Mouse (Mus musculus) megakaryocyte, adult 5-6 weeks (primary cell): Measurements from ENCODE around the gene Nectin2. TPM values are rescaled to one million over a fixed set of nuclear protein-coding genes. Genes with fewer than 3 reads are reported as not detected.

ENCODE experiments used
- ATAC-seq: 2 replicates; pipeline ENCODE4 v1.8.0; 2016; ENCODE audit warnings: mild to moderate bottlenecking, inconsistent platforms; ENCODE audit not compliant: poor library complexity, severe bottlenecking
- total RNA-seq, 2 experiments: library from RNA; stranded (forward) in 1 of 2; stranded (reverse) in 1 of 2; fragments of 153-499, 151-499 nt in 1 of 2; fragments of 221-1000, 200-1000 nt in 1 of 2; gene quantifications; 2 replicates each; pipeline versions ENCODE4 v1.2.3 to v1.2.4; 2015 to 2017

The Nectin2 gene
- total RNA-seq, 2 experiments from 2014 or later: 0.51 to 0.66 TPM

- ATAC-seq: no peak
These were observed 4.3 kb downstream of the Nectin2 start for GRCm38 (mm10) chr7:19745971-19746370.

- peak; percentile 52 for ATAC-seq
These were observed 5.5 kb downstream of the Nectin2 start for GRCm38 (mm10) chr7:19744590-19745385.

- no peak for ATAC-seq
These were observed 6.5 kb downstream of the Nectin2 start for GRCm38 (mm10) chr7:19743791-19744190.

GRCm38 (mm10) chr7:19742468-19742867 lies 7.8 kb downstream of the Nectin2 start:
- ATAC-seq: no peak

- no peak for ATAC-seq
These were observed 8.8 kb downstream of the Nectin2 start for GRCm38 (mm10) chr7:19741329-19742031.

GRCm38 (mm10) chr7:19740269-19740668 lies 10.0 kb downstream of the Nectin2 start:
- no peak for ATAC-seq

- ATAC-seq: no peak
These were observed 11.5 kb downstream of the Nectin2 start for GRCm38 (mm10) chr7:19738771-19739170.

- no peak for ATAC-seq
These were observed 13.8 kb downstream of the Nectin2 start for GRCm38 (mm10) chr7:19736389-19737057.

GRCm38 (mm10) chr7:19734178-19734666 lies 16.1 kb downstream of the Nectin2 start:
- ATAC-seq: no peak

GRCm38 (mm10) chr7:19726541-19726940 lies 23.7 kb downstream of the Nectin2 start:
- ATAC-seq: no peak

GRCm38 (mm10) chr7:19724167-19724566 lies 26.1 kb downstream of the Nectin2 start:
- ATAC-seq: no peak

- ATAC-seq: no peak
These were observed 27.5 kb downstream of the Nectin2 start for GRCm38 (mm10) chr7:19722754-19723195.

GRCm38 (mm10) chr7:19719200-19719599 lies 31.1 kb downstream of the Nectin2 start:
- no peak for ATAC-seq

GRCm38 (mm10) chr7:19718297-19718952 lies 31.9 kb downstream of the Nectin2 start:
- no peak for ATAC-seq

- ATAC-seq: no peak
These were observed 32.9 kb downstream of the Nectin2 start for GRCm38 (mm10) chr7:19717346-19717745.

- ATAC-seq: no peak
These were observed 33.5 kb downstream of the Nectin2 start for GRCm38 (mm10) chr7:19716822-19717221.

- ATAC-seq: no peak
These were observed 34.1 kb downstream of the Nectin2 start for GRCm38 (mm10) chr7:19716055-19716682.

- peak; percentile 89 for ATAC-seq
These were observed 34.8 kb downstream of the Nectin2 start, which contains the start of gene Tomm40 for GRCm38 (mm10) chr7:19715239-19716054. Tomm40 (minus strand) TSS chr7:19715438.

- no peak for ATAC-seq
These were observed 35.4 kb downstream of the Nectin2 start for GRCm38 (mm10) chr7:19714836-19715235.
